Comparison of ENCODE assay signal across 10 mouse cellular contexts in the genomic region with DNA sequence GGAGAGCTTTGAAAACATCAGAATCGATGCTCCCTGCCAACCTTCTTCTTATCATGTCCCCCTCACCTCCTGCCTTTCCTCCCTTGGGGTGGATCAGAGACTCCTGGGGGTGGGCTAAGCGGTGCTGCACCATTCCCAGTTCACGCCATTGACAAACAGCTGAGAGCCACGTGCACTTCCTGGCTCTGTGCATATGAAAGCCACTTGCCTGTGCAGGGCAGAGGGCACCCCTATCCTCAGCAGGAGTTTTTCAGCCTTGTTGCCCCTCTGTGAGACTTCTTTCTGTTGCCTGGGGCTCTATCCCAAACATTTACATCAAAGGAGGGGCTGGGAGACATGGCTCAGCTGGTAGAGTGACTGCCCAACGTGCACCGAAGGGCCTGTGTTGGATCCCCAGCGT.
"Had no signal": no experiment of that assay in that cellular context is flagged by ENCODE, and none has a peak within 500 bp of the region (broad histone marks: within the 10 kb centered on the region; RNA-seq: fewer than 3 reads in every experiment).

No protein-coding gene starts in this region.

- H3K4me1 ChIP-seq: liver, embryonic 15.5 days had no signal

- H3K27me3 ChIP-seq: liver, embryonic 15.5 days; neural tube, embryonic 12.5 days had no signal

- H3K4me3 ChIP-seq: liver, embryonic 15.5 days; myocyte; neural tube, embryonic 12.5 days had no signal

- H3K36me3 ChIP-seq: liver, embryonic 15.5 days; neural tube, embryonic 12.5 days had no signal

- H3K9ac ChIP-seq: liver, embryonic 15.5 days; neural tube, embryonic 12.5 days had no signal

- DNase-seq: kidney, adult 11 months; kidney, postnatal 14 days; lung, adult 2 months; midbrain, embryonic 14.5 days; right cerebral cortex, postnatal 14 days; thymus, postnatal 25 days had no signal

- H3K9me3 ChIP-seq: liver, embryonic 15.5 days; neural tube, embryonic 12.5 days had no signal

- H3K4me2 ChIP-seq: liver, embryonic 11.5 days; liver, embryonic 15.5 days; neural tube, embryonic 12.5 days had no signal

- H3K27ac ChIP-seq: liver, embryonic 15.5 days; neural tube, embryonic 12.5 days had no signal
